Mouse (Mus musculus) yolk sac, embryonic 10.5 days (tissue): ENCODE results near the gene Bnc2.

ENCODE experiments used
- DNase-seq: peaks from one replicate; pipeline ENCODE4 v3.0.0-alpha.2; 2017; ENCODE audit warnings: low spot score

The Bnc2 gene

DNA sequence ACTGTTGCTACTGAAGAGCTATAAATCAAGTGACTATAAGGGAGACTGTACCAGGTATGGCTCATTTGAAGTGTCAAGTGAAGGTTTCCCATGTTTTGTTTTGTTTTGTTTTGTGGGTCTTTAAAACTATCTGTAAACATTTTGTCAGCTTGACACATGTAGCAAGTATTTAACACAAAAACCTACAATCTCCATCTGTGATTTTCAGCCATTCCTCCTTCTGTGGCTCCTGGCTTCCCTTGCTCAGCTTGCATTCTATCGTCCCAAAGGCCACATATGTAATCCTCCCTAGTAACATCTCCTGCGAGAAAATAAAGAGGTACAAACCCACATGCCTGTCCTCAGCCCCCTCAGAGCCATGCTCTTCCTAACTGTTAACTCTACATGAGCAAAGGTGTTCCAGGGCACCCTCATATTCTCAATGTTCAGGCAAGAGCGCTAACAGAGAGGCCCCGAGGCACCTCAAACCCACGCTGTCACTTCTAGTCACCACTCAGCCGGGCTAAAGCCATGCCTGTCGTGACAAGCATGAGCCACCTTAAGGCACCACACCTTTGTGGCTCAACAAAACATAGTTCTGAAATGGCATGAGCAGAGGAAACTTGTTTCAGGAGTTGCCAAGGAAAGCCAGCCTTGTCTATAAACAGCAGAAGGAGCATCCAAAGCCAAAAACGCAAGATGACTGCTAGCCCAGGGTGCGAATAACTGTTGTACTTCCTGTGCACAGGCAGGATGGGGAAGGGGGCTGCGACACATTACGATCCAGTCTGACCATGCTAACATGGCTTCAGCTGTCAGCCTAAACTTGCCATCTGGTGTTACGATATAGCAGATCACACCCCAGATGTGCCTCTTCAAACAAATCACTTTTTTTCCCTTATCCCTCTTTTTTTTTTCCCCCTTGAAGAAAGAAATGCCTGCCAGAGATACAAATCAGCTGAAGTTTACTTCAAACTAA is 42.0 kb downstream of the Bnc2 start:
- DNase-seq = no peak

DNA sequence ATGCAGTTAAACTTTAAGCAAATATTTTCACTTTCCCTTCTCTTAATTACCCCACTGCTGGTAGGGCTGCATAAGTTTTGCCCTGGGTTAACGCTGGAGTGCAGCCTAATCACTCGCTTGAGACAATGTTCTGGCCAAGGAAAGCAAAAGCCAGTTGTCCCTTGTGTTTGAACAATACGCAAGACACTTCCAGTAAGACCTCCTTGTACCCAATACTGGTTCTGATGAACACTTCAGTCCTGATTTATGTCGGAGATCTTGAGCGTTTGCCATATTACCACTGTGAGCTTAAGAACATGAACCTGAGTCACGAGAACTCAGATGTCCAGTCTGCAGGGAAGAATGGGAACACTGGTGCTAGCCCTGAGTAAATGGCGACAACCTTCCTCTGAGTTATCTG is 47.5 kb downstream of the Bnc2 start:
- no peak for DNase-seq

DNA sequence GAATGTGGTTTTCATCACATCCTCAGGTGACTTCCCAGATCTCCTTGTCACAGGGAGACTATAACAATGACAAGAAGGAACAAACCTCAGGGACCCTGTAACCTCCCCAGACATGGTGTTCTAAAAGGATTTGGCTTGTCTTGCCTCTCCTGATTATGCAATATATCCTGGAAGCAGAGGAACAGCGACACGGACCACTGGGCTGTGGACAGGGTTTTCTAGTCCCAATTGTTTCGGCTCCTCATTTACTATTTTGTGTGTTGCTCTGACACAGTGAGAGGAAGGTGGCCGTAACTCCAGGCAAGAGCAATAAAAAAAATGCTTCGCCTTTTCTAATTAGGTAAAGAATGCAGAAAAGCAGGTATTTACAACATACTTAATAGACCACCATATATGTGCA is 51.8 kb downstream of the Bnc2 start:
- DNase-seq = no peak

DNA sequence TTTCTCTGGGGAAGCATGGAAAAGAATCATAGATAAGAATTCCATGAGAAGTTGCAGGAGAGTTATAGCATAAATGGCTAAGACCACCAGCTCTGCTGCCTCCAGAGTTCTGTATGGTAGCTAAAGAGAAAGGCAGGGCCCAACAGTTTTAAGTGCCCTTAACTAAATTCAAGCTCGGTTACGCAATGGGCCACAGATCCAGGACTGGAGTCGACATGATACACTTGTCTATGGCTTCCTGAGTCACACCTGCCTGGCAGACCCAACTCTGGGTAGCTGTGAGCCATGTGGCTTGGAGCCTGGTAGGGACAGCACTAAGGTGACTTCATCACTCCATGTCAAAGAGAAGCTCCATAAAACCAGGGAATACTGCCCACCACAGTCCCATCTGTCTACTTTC is 53.3 kb downstream of the Bnc2 start:
- DNase-seq = no peak

DNA sequence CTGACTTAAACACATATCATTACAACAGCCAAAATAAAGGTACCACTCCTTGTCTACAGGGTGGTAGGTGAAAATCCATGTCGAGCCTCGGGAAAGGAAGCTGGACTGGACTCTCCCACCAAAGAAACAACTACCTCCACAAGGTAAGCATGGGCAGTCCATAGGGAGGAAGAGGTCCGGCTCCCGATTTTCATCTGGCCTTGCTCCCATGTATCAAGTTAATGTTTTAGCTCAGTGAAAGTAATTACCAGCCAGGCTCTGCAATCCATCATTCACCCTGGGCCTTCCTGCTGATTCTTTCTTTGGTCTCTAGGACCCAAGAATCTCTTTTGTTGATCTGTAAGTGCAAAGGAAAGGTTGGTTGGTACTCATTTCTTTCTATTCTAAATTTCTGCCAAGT is 65.2 kb downstream of the Bnc2 start:
- no peak for DNase-seq

DNA sequence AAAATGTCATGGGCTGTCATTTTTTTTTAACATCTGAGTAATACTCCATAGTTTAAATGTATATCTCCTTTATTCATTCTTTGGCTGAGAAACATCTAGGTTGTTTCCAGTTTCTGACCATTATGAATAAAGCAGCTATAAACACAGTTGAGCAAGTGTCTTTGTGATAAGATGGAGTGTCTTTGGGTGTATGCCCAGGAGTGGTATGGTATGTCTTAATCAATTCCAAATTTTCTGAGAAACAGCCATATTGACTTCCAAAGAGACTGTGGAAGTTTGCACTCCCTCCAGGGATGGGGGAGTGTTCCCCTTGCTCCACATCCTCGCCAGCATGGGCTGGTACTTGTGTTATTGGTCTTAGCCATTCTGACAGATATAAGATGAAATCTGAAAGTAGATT is 70.6 kb downstream of the Bnc2 start:
- no peak for DNase-seq

DNA sequence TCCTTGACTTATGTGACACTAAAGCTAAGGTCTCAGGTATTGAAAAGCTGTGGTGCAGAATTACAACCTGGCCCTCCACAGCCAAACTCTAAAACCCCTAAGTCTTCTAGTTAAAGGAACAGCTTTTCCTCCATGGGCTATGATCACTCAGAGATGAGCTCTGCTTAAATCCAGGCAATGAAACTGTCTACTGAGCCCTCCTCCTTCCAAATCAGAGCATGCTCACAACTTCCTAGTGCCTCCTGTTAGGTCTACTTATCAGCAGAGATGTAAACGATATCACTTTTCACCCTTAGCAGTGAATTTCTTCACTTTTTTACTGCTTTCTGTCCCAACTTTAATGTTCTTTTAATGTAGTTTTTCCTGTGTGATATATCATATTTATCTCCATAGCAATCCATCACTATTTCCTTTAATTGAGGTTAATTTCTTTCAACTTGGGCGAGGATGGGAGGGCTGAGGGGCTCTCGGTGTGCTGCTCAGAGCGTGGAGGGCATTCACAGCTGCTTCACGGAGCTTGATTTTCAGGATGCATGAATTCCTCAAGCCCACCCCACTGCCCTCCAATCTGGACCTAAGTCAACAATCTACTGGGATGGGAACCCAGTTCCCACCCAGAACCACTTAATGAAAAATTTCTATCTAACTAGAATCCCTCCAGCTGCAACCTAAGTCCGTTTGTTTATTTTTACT is 94.7 kb downstream of the Bnc2 start:
- no peak for DNase-seq

DNA sequence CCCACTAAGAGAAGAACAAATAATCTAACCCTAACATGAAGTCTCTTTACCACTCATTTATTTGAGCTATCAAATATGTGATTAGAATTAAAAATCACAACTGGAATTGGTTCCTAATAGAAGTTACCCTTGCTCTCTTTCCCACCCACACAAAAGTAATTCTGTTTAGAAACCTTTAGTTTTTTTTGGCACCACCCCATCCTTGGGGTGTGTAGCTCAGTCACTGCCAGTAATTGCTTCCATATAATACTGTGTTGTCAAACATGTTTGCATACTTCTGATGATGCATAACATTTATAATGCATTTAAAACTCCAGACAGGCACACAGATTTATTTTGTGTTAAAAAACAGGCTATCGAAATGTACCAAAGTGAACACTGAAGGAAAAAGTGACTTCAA is 96.8 kb downstream of the Bnc2 start:
- no peak for DNase-seq

DNA sequence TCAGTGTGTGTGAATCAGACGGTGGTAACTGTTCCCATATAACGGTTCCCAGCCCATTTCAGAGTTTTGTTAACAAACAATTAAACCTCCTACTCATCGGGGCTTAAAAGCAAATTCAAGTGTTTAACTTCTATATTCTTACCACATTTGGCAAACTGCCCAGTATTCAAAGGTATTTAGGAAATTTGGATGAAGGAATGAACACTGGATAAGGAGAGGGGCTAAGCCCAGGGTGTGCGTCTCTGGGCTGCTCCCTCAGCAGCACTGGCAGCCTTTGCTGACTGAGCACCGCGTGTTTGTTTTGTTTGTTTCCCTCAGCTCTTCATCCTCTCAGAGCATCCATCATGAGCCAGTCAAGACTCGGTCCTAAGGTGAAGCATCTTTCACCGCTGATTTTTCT is 109.0 kb downstream of the Bnc2 start:
- no peak for DNase-seq

DNA sequence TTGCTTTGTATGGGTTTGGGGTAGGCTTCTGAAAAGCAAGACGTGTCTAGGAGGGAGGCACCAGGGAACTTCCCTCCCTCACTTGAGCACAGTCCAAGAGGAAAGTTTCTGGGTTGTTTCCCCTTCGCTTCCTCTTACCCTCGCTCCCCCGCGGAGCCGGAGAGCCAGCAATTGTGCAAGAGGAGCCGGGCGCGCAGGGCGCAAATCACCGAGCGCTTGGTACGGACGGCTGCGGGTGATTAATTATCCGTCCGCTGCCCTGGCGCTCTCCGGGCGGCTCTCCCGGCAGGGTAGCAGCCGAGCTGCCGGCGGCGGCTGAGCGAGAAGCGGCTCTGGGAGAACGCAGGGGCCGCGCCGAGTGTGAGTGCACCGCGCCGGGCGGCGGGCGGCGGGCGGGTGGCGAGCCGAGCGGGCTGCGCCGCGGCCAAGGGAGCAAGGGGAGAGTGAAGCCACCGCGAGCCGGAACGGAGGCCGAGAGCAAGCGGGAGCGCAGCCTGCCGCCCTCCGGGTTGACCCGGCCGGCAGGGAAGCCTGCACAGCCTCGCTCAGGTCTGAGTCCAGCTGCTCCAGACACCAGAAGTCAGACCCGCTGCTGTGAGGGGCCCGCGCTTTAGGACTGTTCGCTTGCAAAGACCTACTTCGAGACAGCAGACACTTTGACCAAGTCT is 129.7 kb downstream of the Bnc2 start:
- DNase-seq = peak; percentile 70

DNA sequence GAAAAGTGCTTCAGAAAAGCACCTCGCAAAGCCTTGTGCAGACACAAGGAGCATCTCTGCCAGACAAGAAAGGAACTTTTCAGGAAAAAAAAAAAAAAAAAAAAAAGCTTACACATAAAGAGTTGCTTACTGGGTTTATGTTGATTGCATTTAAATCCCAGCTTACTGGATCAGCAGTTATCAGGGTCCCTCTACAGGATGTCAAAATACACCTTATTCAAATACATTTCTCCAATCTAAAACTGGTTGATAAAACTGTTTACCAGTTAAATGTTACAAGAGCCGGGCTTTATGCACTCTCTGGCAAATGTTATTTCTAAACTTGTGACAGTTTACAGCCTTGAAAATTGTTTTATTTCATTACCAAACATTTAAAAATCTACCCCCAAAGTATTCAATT is 130.4 kb downstream of the Bnc2 start:
- no peak for DNase-seq

DNA sequence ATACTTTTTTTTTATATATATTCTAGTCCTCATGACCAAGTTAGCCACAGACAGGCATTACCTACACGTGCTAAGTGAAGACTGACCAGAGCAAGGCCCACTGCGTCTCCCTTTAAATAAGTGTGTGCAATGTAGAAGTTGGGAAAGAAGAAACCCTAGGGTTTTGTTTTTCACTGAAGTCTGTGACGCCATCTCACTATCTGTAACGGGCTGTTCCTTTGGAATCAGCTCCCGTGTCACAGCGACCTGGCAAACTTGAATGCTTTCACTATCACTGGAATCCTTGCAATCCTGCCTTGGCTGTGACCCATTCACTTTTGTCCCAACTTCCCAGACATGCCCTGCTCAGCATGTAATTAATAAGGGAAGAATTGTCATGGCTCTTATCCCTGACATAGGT is 134.5 kb downstream of the Bnc2 start:
- DNase-seq = no peak

DNA sequence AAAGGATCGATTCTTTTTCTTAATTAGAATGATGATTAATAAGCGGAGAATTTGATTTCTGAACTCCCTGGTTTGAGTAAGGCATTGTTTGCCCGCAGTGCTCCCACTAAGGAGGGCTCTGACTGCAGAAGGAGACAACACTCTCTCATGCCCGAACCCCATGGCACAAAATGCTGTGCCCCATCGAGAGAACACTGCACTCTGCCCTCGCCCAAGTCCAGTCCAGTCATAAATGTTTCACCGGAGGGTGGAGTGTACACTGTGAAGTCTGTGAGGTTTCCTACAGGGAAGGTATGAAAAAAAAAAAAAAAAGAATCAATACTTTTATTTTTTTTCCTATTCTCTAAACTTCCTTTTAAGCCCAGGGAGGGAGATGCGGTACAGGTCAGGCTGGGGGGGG is 135.7 kb downstream of the Bnc2 start:
- DNase-seq = no peak

DNA sequence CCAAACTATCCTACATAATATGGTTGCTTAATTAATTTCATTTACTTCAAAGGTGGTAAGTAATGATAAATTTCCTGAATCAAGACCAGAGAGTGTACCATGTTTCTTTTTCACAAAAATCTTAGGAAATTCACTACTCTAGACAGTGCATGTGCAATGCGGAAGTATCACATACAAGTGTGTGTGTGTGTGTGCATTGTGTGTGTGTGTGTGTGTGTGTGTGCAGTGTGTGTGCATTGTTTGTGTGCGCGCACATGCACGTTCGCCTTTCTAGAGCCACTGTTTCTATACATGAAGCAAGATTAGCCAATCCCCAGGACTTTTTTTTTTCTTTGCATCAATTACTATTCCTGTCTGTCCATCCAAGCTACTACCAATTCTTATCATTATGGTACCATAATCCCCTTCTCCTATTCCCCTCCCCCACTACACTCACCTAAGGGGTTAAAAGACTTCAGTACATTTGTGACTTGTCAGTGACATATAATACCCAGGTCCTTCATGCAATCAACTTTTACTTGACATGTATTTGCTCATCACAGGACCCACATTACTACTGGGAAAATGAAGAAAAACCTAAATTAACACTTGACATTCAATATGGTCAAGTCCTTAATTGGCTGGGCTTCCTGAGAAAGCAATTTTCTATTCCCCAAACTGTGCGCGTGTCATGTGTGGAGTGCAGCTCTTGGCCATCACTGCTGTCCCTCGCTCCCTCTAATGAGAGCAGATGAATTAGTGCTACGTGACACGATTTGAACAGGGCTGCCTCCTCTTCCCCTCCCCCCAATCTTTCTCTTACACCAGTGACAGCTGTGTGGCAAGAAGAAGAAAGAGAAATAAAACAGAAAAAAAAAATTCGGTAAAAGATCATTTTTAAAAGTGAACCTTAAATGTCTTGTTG is 145.9 kb downstream of the Bnc2 start:
- no peak for DNase-seq

DNA sequence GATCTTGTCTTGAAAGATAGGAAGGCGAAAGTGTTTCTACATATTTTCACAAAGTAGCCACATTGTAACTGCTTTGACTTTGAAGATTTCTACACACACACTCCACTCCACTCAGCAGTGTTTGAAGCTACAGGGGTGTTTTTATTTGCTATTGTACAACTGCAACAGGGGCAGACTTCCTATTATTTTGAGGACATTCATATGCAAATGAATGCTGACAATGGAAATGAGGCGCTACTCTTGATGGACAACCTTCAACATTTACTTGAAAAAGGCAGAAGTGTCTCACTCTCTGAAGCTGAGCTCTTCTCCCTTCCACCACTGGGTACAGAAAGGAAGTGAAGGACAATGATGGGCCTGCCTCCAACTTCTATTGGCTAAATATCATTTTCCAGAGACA is 146.7 kb downstream of the Bnc2 start:
- DNase-seq = no peak

DNA sequence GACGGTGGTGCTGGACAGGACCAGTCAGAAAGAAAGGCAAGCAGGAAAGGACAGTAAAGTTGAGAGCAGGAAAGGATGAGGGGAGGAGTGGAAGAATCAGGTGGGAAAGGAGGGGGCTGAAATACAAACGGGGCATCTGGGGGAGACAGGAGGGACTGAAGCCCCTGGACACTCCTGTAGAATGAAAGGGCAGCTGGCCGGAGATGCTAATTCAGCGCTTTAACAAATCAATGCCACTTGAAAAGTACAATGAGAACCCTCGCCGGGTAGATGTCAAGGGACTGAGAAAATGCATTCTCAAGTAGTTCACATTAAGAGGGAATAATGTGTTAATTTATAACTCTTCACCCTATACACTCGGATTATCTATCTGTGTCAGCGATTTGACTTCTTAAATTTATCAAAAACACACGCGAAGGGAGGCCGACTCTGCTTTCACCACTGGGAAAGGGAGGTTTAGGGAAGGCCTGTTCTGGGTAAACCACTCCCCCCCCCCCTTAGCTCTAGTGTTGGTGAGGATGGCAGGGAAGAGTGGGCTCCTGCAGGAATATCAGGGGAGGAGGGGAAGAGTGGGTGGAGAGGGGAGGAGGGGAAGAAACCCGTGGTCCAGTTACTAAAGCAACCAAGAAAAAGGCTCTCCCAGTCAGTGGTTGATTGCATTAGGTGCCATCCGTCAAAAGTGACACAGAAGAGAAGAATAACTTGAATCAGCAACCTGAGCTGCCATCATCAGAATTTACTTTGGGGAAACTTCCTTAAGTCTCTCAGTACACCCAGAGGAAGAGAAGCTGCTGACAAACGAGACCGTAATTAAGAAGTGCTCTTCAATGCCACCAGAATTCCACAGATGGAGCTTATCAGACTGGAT is 147.8 kb downstream of the Bnc2 start:
- DNase-seq = no peak

DNA sequence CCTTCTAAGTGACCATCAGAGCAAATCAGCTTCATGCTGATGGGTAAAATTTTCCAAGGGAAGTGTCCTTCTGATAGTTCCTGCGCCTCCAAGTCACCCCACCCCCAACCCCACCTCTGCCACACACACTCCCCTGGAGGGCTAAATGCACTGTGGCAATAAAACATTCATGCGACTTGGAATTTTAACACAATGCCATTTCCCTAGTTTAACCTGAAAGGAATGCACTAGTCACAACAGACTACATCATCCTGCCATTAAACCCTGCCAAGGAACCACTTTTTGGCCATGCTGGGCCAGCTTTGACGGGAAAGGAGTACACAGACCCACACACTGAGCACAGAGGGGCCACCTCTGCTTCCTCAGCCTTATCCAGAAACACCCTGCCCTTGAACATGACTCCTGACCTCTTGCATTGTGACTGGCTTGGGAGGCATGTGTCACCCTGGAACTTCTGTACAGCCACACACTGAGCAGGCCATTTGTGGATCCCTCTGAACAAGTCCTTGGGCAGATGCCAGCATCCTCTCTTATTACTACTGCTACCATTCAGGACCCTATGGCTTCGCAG is 151.3 kb downstream of the Bnc2 start:
- peak; percentile 11 for DNase-seq

DNA sequence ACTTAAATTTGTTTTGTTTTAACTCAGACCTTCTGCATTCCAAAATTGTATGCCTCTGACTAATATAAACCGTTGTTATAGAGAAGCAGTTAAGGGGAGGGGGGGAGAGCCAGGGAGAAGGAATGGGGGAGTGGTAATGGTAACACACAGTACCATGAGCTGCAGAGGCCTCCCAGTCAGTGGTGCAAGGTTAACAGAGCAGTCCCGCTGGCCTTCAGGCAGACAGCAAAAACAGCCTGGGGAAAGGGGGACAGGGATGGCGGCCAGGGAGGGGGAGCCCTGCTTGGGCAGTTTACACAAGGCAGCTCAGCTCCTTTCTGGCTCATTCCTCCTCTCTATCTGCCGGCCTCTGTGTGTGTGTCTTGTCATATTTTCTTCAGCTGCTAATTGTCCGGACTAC is 151.9 kb downstream of the Bnc2 start:
- DNase-seq = peak; percentile 58

DNA sequence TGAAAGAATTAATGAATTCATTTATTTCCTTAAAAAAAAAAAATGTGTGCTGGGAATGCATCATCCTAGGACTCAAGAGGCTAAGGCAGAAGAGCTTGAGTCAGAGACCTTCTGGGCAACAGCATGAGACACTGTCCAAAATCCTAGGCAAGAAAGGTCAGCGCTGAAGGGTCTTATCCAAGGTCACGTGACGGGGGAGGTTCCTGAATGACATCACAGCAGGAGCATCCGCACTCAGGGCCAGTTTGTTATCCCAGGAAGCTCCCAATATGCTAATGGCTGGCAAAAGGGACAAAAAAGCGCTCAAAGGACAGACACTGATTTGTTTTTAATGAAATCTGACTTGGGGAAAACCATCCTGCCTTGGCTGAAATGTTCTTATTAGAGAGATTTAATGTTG is 153.5 kb downstream of the Bnc2 start:
- DNase-seq = no peak

DNA sequence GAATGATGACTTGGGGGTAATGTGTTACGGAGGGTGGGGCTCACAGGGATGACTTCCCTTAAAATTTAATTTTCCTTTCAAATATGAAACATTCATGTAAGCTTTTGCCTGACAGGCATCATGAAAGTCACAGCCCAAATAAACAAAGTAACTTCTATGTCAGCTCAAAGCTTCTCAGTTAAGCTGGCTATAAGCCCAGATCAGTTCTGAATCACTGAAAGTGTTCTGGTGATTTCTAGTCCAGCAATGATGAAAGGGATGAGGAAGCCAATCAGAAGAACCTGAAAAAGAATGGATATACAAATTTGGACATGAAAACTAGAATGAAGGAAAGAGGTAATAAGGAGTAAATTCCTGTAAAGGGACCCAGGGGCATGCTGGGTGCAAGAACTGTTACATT is 164.6 kb downstream of the Bnc2 start:
- DNase-seq = no peak

DNA sequence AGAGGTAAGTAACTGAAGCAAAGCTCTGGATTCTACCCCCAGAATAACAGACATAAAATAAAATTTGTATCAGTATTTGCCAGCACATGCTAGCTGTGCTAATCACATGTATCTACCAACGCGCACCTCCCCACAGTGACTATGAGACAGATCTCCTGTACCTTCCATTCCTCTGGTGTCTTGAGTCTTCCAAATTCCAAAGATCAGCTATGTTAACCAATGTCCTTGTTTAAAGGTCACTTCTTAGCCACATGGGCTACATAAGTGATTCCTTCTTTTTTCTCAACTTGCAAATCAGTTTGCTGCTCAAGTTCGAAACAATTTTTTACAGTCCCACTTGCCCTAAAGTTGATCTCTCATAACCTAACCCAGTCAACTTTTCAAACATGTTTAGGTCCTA is 167.5 kb downstream of the Bnc2 start:
- DNase-seq = no peak
